Mouse (Mus musculus): ENCODE measurements at regions not wholly inside any gene's neighbourhood (a gene's known extent, or its start where the extent isn't known, plus 50 kb on each side); places are given as distances from the start of the nearest gene placed in this dataset.

DNA sequence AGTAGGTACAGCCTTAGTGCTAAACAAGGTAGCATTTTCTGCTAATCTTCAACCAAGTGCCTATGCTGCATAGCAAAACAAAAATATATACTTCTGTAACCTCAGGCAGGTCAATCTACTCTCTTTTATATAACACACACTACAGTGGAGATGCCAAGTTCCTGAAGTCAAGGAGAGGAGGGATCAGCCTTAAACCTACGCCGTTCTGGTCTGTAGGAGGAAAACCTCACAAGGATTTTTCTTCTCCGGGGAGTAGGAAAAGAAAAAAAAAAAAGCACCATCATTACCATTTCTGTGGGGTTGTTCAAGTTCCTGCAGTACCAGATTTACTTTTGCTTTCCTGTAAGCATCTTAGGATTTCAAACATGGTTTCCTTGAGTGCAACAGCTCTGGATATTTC is 271.5 kb upstream of the Emcn start:
- no peaks in the 10 kb centered on the region for H3K4me1 ChIP-seq (ENCODE audit: control insufficient read depth, insufficient read depth, low read length)
- ATAC-seq (ENCODE audit: insufficient number of reproducible peaks, low FRiP score, low TSS enrichment, low read depth) (no peak), DNase-seq (ENCODE audit: low spot score) (no peak)
- no peaks in the 10 kb centered on the region for H3K9me3 ChIP-seq (ENCODE audit: control insufficient read depth, low read length)
- H3K9ac ChIP-seq (ENCODE audit: low read length), result no peak overlapping the region
- H3K27me3 ChIP-seq (ENCODE audit: control insufficient read depth, insufficient read depth, low read length), result no peaks in the 10 kb centered on the region
- H3K36me3 ChIP-seq (ENCODE audit: control insufficient read depth, insufficient read depth, low read length), result no peaks in the 10 kb centered on the region
- no peak overlapping the region for H3K27ac ChIP-seq (replicated peaks; ENCODE audit: low read depth, low read length)
- H3K4me2 ChIP-seq (ENCODE audit: low read depth, severe bottlenecking), result no peak overlapping the region
- 93% methylated on average over 3 of the region's 3 CpGs for WGBS
- no peak overlapping the region for H3K4me3 ChIP-seq (ENCODE audit: low read depth, low read length)

- ATAC-seq (ENCODE audit: insufficient number of reproducible peaks, low FRiP score, low TSS enrichment, low read depth) (no peak), DNase-seq (ENCODE audit: low spot score) (no peak)
- no peaks in the 10 kb centered on the region for H3K9me3 ChIP-seq (ENCODE audit: control insufficient read depth, low read length)
- H3K4me1 ChIP-seq (ENCODE audit: control insufficient read depth, insufficient read depth, low read length), result no peaks in the 10 kb centered on the region
- no peaks in the 10 kb centered on the region for H3K36me3 ChIP-seq (ENCODE audit: control insufficient read depth, insufficient read depth, low read length)
- WGBS, result 88% methylated on average over 13 of the region's 13 CpGs
- no peak overlapping the region for H3K9ac ChIP-seq (ENCODE audit: low read length)
- no peaks in the 10 kb centered on the region for H3K27me3 ChIP-seq (ENCODE audit: control insufficient read depth, insufficient read depth, low read length)
- no peak overlapping the region for H3K4me3 ChIP-seq (ENCODE audit: low read depth, low read length)
- no peak overlapping the region for H3K27ac ChIP-seq (replicated peaks; ENCODE audit: low read depth, low read length)
- no peak overlapping the region for H3K4me2 ChIP-seq (ENCODE audit: low read depth, severe bottlenecking)
These were observed 262.9 kb upstream of the Emcn start for GRCm38 (mm10) chr3:137077718-137078599.

GRCm38 (mm10) chr3:137078600-137078975 is 262.3 kb upstream of the Emcn start:
- no peaks in the 10 kb centered on the region for H3K9me3 ChIP-seq (ENCODE audit: control insufficient read depth, low read length)
- H3K27ac ChIP-seq (replicated peaks; ENCODE audit: low read depth, low read length), result no peak overlapping the region
- no peak overlapping the region for H3K9ac ChIP-seq (ENCODE audit: low read length)
- no peaks in the 10 kb centered on the region for H3K27me3 ChIP-seq (ENCODE audit: control insufficient read depth, insufficient read depth, low read length)
- 94% methylated on average over 3 of the region's 3 CpGs for WGBS
- H3K36me3 ChIP-seq (ENCODE audit: control insufficient read depth, insufficient read depth, low read length), result no peaks in the 10 kb centered on the region
- ATAC-seq (ENCODE audit: insufficient number of reproducible peaks, low FRiP score, low TSS enrichment, low read depth) (no peak), DNase-seq (ENCODE audit: low spot score) (no peak)
- H3K4me3 ChIP-seq (ENCODE audit: low read depth, low read length), result no peak overlapping the region
- H3K4me2 ChIP-seq (ENCODE audit: low read depth, severe bottlenecking), result no peak overlapping the region
- H3K4me1 ChIP-seq (ENCODE audit: control insufficient read depth, insufficient read depth, low read length), result no peaks in the 10 kb centered on the region

GRCm38 (mm10) chr3:137086896-137087295 is 254.0 kb upstream of the Emcn start:
- no peak overlapping the region for H3K4me2 ChIP-seq (ENCODE audit: low read depth, severe bottlenecking)
- no peaks in the 10 kb centered on the region for H3K4me1 ChIP-seq (ENCODE audit: control insufficient read depth, insufficient read depth, low read length)
- no peak overlapping the region for H3K27ac ChIP-seq (replicated peaks; ENCODE audit: low read depth, low read length)
- H3K9ac ChIP-seq (ENCODE audit: low read length), result no peak overlapping the region
- H3K36me3 ChIP-seq (ENCODE audit: control insufficient read depth, insufficient read depth, low read length), result no peaks in the 10 kb centered on the region
- 95% methylated on average over 8 of the region's 8 CpGs for WGBS
- no peaks in the 10 kb centered on the region for H3K27me3 ChIP-seq (ENCODE audit: control insufficient read depth, insufficient read depth, low read length)
- no peak for ATAC-seq (ENCODE audit: insufficient number of reproducible peaks, low FRiP score, low TSS enrichment, low read depth)
- no peak for DNase-seq (ENCODE audit: low spot score)
- no peak overlapping the region for H3K4me3 ChIP-seq (ENCODE audit: low read depth, low read length)
- no peaks in the 10 kb centered on the region for H3K9me3 ChIP-seq (ENCODE audit: control insufficient read depth, low read length)

- Histone ChIP-seq H3K27me3 (ENCODE audit: control insufficient read depth, insufficient read depth, low read length) (no peaks in the 10 kb centered on the region), H3K9me3 (ENCODE audit: control insufficient read depth, low read length) (no peaks in the 10 kb centered on the region), H3K4me3 (ENCODE audit: low read depth, low read length) (no peak overlapping the region), H3K4me2 (ENCODE audit: low read depth, severe bottlenecking) (no peak overlapping the region), H3K27ac (replicated peaks; ENCODE audit: low read depth, low read length) (no peak overlapping the region), H3K9ac (ENCODE audit: low read length) (no peak overlapping the region), H3K36me3 (ENCODE audit: control insufficient read depth, insufficient read depth, low read length) (no peaks in the 10 kb centered on the region), H3K4me1 (ENCODE audit: control insufficient read depth, insufficient read depth, low read length) (no peaks in the 10 kb centered on the region)
- WGBS, result 57% methylated on average over 4 of the region's 4 CpGs
- DNase-seq (ENCODE audit: low spot score) (no peak), ATAC-seq (ENCODE audit: insufficient number of reproducible peaks, low FRiP score, low TSS enrichment, low read depth) (no peak)
These were observed 240.1 kb upstream of the Emcn start for GRCm38 (mm10) chr3:137100627-137101404.

DNA sequence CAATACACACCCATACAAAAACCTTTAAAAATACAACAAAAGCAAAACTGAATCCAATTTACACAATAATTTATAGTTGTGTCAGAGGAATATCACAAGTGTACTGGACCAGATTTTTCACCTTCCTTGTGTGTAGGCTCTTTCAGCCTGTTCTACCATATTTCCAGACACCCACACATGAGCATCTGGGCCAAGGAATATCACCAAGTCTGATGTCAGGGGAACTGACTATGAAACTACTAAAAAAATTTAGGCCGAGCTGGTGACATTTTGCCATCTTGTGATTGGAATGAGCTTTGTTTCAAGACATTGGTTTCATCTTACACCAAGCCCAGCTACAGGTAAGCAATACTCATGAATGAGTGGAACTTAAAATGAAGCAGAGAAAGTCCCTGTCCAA is 234.9 kb upstream of the Emcn start:
- Histone ChIP-seq H3K36me3 (ENCODE audit: control insufficient read depth, insufficient read depth, low read length) (no peaks in the 10 kb centered on the region), H3K9ac (ENCODE audit: low read length) (no peak overlapping the region), H3K4me3 (ENCODE audit: low read depth, low read length) (no peak overlapping the region), H3K4me1 (ENCODE audit: control insufficient read depth, insufficient read depth, low read length) (no peaks in the 10 kb centered on the region), H3K27ac (replicated peaks; ENCODE audit: low read depth, low read length) (no peak overlapping the region), H3K27me3 (ENCODE audit: control insufficient read depth, insufficient read depth, low read length) (no peaks in the 10 kb centered on the region), H3K4me2 (ENCODE audit: low read depth, severe bottlenecking) (no peak overlapping the region), H3K9me3 (ENCODE audit: control insufficient read depth, low read length) (no peaks in the 10 kb centered on the region)
- no peak for DNase-seq (ENCODE audit: low spot score)
- 85% methylated on average over 1 of the region's 1 CpGs for WGBS
- ATAC-seq (ENCODE audit: insufficient number of reproducible peaks, low FRiP score, low TSS enrichment, low read depth), result no peak

GRCm38 (mm10) chr3:137108197-137108596 is 232.7 kb upstream of the Emcn start:
- Histone ChIP-seq H3K4me2 (ENCODE audit: low read depth, severe bottlenecking) (no peak overlapping the region), H3K9me3 (ENCODE audit: control insufficient read depth, low read length) (no peaks in the 10 kb centered on the region), H3K9ac (ENCODE audit: low read length) (no peak overlapping the region), H3K36me3 (ENCODE audit: control insufficient read depth, insufficient read depth, low read length) (no peaks in the 10 kb centered on the region), H3K27me3 (ENCODE audit: control insufficient read depth, insufficient read depth, low read length) (no peaks in the 10 kb centered on the region), H3K27ac (replicated peaks; ENCODE audit: low read depth, low read length) (no peak overlapping the region), H3K4me3 (ENCODE audit: low read depth, low read length) (no peak overlapping the region), H3K4me1 (ENCODE audit: control insufficient read depth, insufficient read depth, low read length) (no peaks in the 10 kb centered on the region)
- DNase-seq (ENCODE audit: low spot score) (no peak), ATAC-seq (ENCODE audit: insufficient number of reproducible peaks, low FRiP score, low TSS enrichment, low read depth) (no peak)
- 96% methylated on average over 2 of the region's 2 CpGs for WGBS

DNA sequence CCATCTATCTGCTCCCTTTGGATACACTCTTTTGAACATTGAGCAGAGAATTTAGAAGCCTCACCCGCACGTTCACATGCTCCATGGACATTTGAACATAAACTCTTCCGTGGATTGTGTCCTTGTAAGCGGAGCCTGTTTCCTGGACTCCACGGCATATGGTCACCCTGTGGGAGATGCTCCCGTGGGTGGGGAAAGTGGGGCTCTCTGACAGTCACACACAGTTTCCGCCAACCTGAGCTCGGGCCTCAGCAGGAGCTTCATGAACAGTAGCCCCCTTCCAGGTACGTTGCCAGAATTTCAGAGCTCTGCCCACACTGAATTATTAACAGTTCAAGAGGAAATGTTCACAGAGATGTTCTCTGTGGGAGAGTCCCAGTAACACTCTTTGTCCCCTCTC is 231.1 kb upstream of the Emcn start:
- no peak overlapping the region for H3K27ac ChIP-seq (replicated peaks; ENCODE audit: low read depth, low read length)
- DNase-seq (ENCODE audit: low spot score), result no peak
- H3K4me3 ChIP-seq (ENCODE audit: low read depth, low read length), result no peak overlapping the region
- no peaks in the 10 kb centered on the region for H3K36me3 ChIP-seq (ENCODE audit: control insufficient read depth, insufficient read depth, low read length)
- no peak overlapping the region for H3K4me2 ChIP-seq (ENCODE audit: low read depth, severe bottlenecking)
- 88% methylated on average over 9 of the region's 9 CpGs for WGBS
- no peaks in the 10 kb centered on the region for H3K9me3 ChIP-seq (ENCODE audit: control insufficient read depth, low read length)
- ATAC-seq (ENCODE audit: insufficient number of reproducible peaks, low FRiP score, low TSS enrichment, low read depth), result no peak
- H3K27me3 ChIP-seq (ENCODE audit: control insufficient read depth, insufficient read depth, low read length), result no peaks in the 10 kb centered on the region
- H3K9ac ChIP-seq (ENCODE audit: low read length), result no peak overlapping the region
- no peaks in the 10 kb centered on the region for H3K4me1 ChIP-seq (ENCODE audit: control insufficient read depth, insufficient read depth, low read length)
